Mouse (Mus musculus) erythroblast, embryonic 14.5 days (primary cell): ENCODE data around the gene Plxna2.

Experiments
- GATA1 ChIP-seq: IDR thresholded peaks from 2 replicates; pipeline ENCODE4 v1.6.1; 2012; ENCODE audit warnings: low read length, inconsistent platforms, mixed read lengths
- TAL1 ChIP-seq: IDR thresholded peaks from 3 replicates; pipeline ENCODE4 v1.6.1; 2012; ENCODE audit warnings: low read length, inconsistent platforms, mixed read lengths

GRCm38 (mm10) chr1:194774350-194774749 is 156.3 kb downstream of the Plxna2 start:
- TF ChIP-seq GATA1 (no peak), TAL1 (no peak)
